Comparison of ENCODE assay signal across 8 mouse cellular contexts in the genomic region with DNA sequence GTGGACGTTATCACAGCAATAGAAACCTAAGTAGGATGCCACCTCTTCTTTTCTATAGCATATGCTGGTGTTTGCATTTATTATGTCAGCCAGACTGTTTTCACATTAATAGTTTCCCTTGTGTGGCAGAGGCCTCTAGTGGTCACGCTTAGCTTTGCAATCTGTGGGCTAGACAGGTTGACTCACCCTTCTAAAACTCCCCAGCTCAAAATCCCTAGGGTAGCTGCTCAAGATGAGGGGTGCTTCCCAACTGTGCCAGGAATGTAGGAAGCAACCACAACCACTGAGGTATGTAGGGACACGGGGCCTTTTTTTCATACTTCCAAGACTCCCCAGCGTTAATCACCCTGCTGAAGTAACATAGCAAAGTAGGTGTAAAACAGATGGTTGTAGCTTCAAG.
DNase-seq lines count a peak whose midpoint lies in the region; ATAC-seq and TF ChIP-seq lines count a peak whose summit lies in the region.

No protein-coding gene starts in this region.

- H3K4me2 ChIP-seq in liver, embryonic 11.5 days, result no peak overlapping the region

- H3K27me3 ChIP-seq in liver, adult 2 months (ENCODE audit: control insufficient read depth, insufficient read depth, low read length), result no peaks in the 10 kb centered on the region
- H3K27me3 ChIP-seq in liver, embryonic 11.5 days (replicated peaks; ENCODE audit: control insufficient read depth, insufficient read depth, low read length), result no peaks in the 10 kb centered on the region

- H3K36me3 ChIP-seq in liver, adult 2 months (ENCODE audit: control insufficient read depth, insufficient read depth, low read length), result peaks cover 3% of the 10 kb centered on the region
- H3K36me3 ChIP-seq in liver, embryonic 11.5 days (ENCODE audit: control insufficient read depth, insufficient read depth, low read length), result no peaks in the 10 kb centered on the region

- no peak for TF ChIP-seq POLR2A in liver, adult 2 months (IDR thresholded peaks at IDR 0.05; ENCODE audit: extremely low read depth, insufficient read depth, low read length)

- no peak overlapping the region for H3K9ac ChIP-seq in liver, adult 2 months (ENCODE audit: low read depth, low read length)
- no peak overlapping the region for H3K9ac ChIP-seq in liver, embryonic 11.5 days (ENCODE audit: low read depth, low read length)

- H3K27ac ChIP-seq in liver, adult 2 months (replicated peaks; ENCODE audit: insufficient read depth, low read depth, low read length), result no peak overlapping the region
- H3K27ac ChIP-seq in liver, embryonic 11.5 days (ENCODE audit: low read depth, low read length), result no peak overlapping the region
- no peak overlapping the region for H3K27ac ChIP-seq in gastrocnemius, adult 2 months

- 45% methylated on average over 4 of the region's 4 CpGs for WGBS in liver, adult 2 months
- WGBS in liver, embryonic 11.5 days, result 45% methylated on average over 4 of the region's 4 CpGs

- H3K9me3 ChIP-seq in liver, embryonic 11.5 days (ENCODE audit: control insufficient read depth, low read length), result no peaks in the 10 kb centered on the region

- peak; percentile 19 for DNase-seq in liver, adult 2 months (ENCODE audit: extremely low read depth, low read depth, low spot score)
- no peak for DNase-seq in liver, embryonic 11.5 days (ENCODE audit: low spot score)
- peak; percentile 55 for DNase-seq in R1 (ENCODE audit: low read depth, low spot score)
- DNase-seq in cerebellum, postnatal 36 days, result peak; percentile 50 to 65
- peak; percentile 40 for DNase-seq in gastrocnemius, adult 2 months
- DNase-seq in layer of hippocampus, postnatal 10 days (ENCODE audit: low spot score in 2 of 2), result peak; percentile 66 to 68
- peak; percentile 36 for DNase-seq in mesoderm, embryonic 11.5 days (ENCODE audit: low read depth, low spot score)
- DNase-seq in urinary bladder, adult 2 months (ENCODE audit: low spot score), result peak; percentile 22

- intact Hi-C loops in gastrocnemius, adult 2 months (cut with DNase I), result loop anchor here (5.0 to 10.0 kb wide), 2 partner anchors 182 to 349 kb away; no protein-coding TSS in a partner anchor

- no peak overlapping the region for H3K4me3 ChIP-seq in liver, adult 2 months (ENCODE audit: insufficient read depth, low read depth, low read length)
- no peak overlapping the region for H3K4me3 ChIP-seq in liver, embryonic 11.5 days (ENCODE audit: low read depth, low read length)
- H3K4me3 ChIP-seq in gastrocnemius, adult 2 months, result no peak overlapping the region

- no peaks in the 10 kb centered on the region for H3K79me2 ChIP-seq in liver, adult 2 months (ENCODE audit: control insufficient read depth, insufficient read depth, low read length)

- ATAC-seq in liver, embryonic 11.5 days (replicated peaks; ENCODE audit: low FRiP score), result no peak

- no peaks in the 10 kb centered on the region for H3K4me1 ChIP-seq in liver, adult 2 months (ENCODE audit: control insufficient read depth, insufficient read depth, low read length)
- no peaks in the 10 kb centered on the region for H3K4me1 ChIP-seq in liver, embryonic 11.5 days (replicated peaks; ENCODE audit: control insufficient read depth, insufficient read depth, low read length)

- TF ChIP-seq CTCF in liver, adult 2 months (IDR thresholded peaks at IDR 0.05; ENCODE audit: low read depth, low read length), result peak; percentile 66; the same call in 1 of the 2 replicates
- peak; percentile 91 for TF ChIP-seq CTCF in gastrocnemius, adult 2 months (IDR thresholded peaks at IDR 0.05)
